Mouse (Mus musculus): ENCODE results near the gene Krt84.

- TF ChIP-seq CTCF (IDR thresholded peaks at IDR 0.05; ENCODE audit: extremely low read depth, insufficient read depth, low read length) (no peak), POLR2A (IDR thresholded peaks at IDR 0.05; ENCODE audit: extremely low read depth, insufficient read depth, low read length) (no peak)
These were observed 3.6 kb upstream of the Krt84 start for GRCm38 (mm10) chr15:101536054-101536850.

Measured in cortical plate, adult 2 months (tissue).